In genomic region chr11:44278521-44279208, GRCm38 (mm10) we compare ENCODE assay signal across 21 mouse cellular contexts.
"Had no signal": no experiment of that assay in that cellular context is flagged by ENCODE, and none has a peak within 500 bp of the region (broad histone marks: within the 10 kb centered on the region; RNA-seq: fewer than 3 reads in every experiment).

No protein-coding gene starts in this region.

- H3K4me1 ChIP-seq: intestine, embryonic 15.5 days; limb, embryonic 10.5 days; limb, embryonic 13.5 days; liver, embryonic 12.5 days; liver, embryonic 15.5 days; neural tube, embryonic 12.5 days; neural tube, embryonic 15.5 days; stomach, embryonic 15.5 days had no signal

- H3K27me3 ChIP-seq: intestine, embryonic 15.5 days; limb, embryonic 13.5 days; liver, embryonic 12.5 days; liver, embryonic 15.5 days; neural tube, embryonic 12.5 days; neural tube, embryonic 15.5 days; stomach, embryonic 15.5 days had no signal

- H3K4me3 ChIP-seq: intestine, embryonic 15.5 days; layer of hippocampus, adult 2 months; limb, embryonic 10.5 days; limb, embryonic 13.5 days; liver, embryonic 12.5 days; liver, embryonic 15.5 days; neural tube, embryonic 12.5 days; neural tube, embryonic 15.5 days; stomach, embryonic 15.5 days had no signal

- DNase-seq: kidney, adult 11 months; kidney, adult 9 months; kidney, postnatal 25 days; layer of hippocampus, adult 9-11 months; liver; midbrain, embryonic 14.5 days; right cerebral cortex, adult 18-20 months; right cerebral cortex, postnatal 14 days; right cerebral cortex, postnatal 4 days; spleen, adult 18-20 months; thymus, postnatal 25 days had no signal

- H3K4me2 ChIP-seq: intestine, embryonic 15.5 days; limb, embryonic 13.5 days; liver, embryonic 12.5 days; liver, embryonic 15.5 days; midbrain, embryonic 11.5 days; neural tube, embryonic 12.5 days; neural tube, embryonic 15.5 days; stomach, embryonic 15.5 days had no signal

- H3K9me3 ChIP-seq: intestine, embryonic 15.5 days; limb, embryonic 10.5 days; limb, embryonic 13.5 days; liver, embryonic 12.5 days; liver, embryonic 15.5 days; neural tube, embryonic 12.5 days; neural tube, embryonic 15.5 days; stomach, embryonic 15.5 days had no signal

- H3K36me3 ChIP-seq: intestine, embryonic 15.5 days; limb, embryonic 10.5 days; limb, embryonic 13.5 days; liver, embryonic 12.5 days; liver, embryonic 15.5 days; neural tube, embryonic 12.5 days; neural tube, embryonic 15.5 days; stomach, embryonic 15.5 days had no signal

- H3K9ac ChIP-seq: intestine, embryonic 15.5 days; limb, embryonic 13.5 days; liver, embryonic 12.5 days; liver, embryonic 15.5 days; neural tube, embryonic 12.5 days; neural tube, embryonic 15.5 days; stomach, embryonic 15.5 days had no signal

- ATAC-seq: intestine, embryonic 15.5 days; liver, embryonic 12.5 days had no signal

- H3K27ac ChIP-seq: intestine, embryonic 15.5 days; layer of hippocampus, adult 2 months; limb, embryonic 10.5 days; limb, embryonic 13.5 days; liver, embryonic 12.5 days; liver, embryonic 15.5 days; neural tube, embryonic 12.5 days; neural tube, embryonic 15.5 days; stomach, embryonic 15.5 days had no signal
